Mouse (Mus musculus) CH12.LX (cell line): ENCODE results near the gene B3galt4.

Experiments used
- EP300 ChIP-seq: IDR thresholded peaks from 2 replicates; pipeline ENCODE4 v1.6.1; 2011; ENCODE audit warnings: low read length, improper control_type of control experiment
- UBTF ChIP-seq: IDR thresholded peaks from 2 replicates; pipeline ENCODE4 v1.6.1; 2012; ENCODE audit warnings: low read depth, mild to moderate bottlenecking, inconsistent platforms, low read length, improper control_type of control experiment, moderate library complexity

- TF ChIP-seq EP300 (no peak), UBTF (no peak)
Observed at GRCm38 (mm10) chr17:33950131-33950625, 1.1 kb downstream of the B3galt4 start.
